Mouse (Mus musculus): ENCODE measurements around the gene Gm11032. TPM values are rescaled to one million over a fixed set of nuclear protein-coding genes. Genes with fewer than 3 reads are reported as not detected.

Gene Gm11032
- polyA plus RNA-seq, 1 experiment, result not detected

DNA sequence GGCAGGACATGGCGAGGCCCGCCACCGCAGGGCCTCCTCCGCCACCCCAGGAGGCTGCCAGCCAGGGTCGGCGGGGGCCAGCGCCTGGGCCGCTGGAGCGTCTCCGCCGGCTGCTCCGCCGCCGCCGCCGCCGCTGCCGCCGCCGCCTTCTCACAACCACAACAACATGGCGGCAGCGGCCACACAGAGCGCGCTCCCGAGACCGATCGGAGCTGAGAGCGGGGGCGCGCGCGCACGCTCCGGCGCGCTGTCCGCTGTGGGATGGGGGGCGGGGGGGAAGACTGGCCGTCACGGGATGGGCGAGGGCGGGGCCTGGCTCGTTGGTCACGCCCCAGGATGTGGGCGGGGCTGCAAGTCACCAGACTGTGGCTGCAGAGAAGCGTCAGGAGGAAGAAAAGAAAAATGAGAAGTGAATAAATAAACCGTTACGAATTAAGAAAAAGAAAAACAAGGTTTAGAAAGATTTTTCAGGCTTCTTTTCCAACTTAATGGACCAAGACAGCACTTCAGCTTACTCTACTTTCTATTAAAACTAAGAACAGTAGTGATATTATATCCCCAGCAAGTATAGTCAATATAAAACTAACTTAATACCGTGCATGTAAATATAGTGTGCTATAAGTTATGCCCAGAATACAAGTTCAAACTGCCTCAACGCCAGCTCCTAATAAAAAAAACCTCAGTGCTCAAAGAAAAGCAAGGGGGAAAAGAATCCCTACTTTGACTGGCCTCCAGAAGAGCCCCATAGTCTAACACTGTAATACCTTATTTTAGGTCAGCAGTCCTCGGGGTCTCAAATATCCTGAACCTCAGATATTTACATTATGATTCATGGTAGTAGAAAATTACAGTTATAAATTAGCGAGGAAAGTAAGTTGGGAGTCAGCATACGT is 25.0 kb upstream of the Gm11032 start, which contains the start of gene Mtmr3:
Mtmr3 (minus strand) TSS at position 256 of the 893 bp plus-strand sequence.
- Histone ChIP-seq H3K4me3 (replicated peaks; ENCODE audit: control insufficient read depth, low read depth, low read length) (peak within 1 kb of the TSS; percentile 71), H3K27ac (ENCODE audit: control insufficient read depth, insufficient read depth, low read depth, low read length, poor library complexity) (peak within 1 kb of the TSS; percentile 97), H3K4me1 (ENCODE audit: control insufficient read depth, insufficient read depth, low read length) (peaks cover 1% of the 10 kb centered on the region; the same call in 1 of the 2 replicates)
- no peak for TF ChIP-seq CTCF (IDR thresholded peaks at IDR 0.05; ENCODE audit: control insufficient read depth, insufficient read depth, low read length)
- TF ChIP-seq POLR2A (IDR thresholded peaks at IDR 0.05; ENCODE audit: borderline replicate concordance, control insufficient read depth, low read depth, low read length), result peak; percentile 42; the same call in 1 of the 2 replicates
- WGBS, result 2% methylated on average over 53 of the region's 53 CpGs

DNA sequence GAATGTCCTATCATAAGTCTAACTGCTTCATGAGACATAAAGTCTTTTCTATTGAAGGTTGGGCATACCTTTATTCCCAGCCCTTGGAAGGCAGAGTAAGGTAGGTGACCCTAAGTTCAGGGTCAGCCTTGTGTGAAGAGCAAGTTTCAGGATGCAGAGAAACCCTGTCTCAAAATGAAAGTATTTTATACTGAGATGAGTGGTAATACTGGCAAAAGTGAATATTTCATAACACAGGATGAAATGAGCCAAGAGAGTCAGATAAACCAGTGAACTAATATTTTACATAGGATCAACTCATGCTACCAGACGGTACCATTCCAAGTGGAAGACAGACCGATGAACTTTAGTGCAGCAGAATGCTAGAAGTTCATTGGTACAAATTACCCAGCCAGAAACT is 21.5 kb upstream of the Gm11032 start:
- H3K4me3 ChIP-seq (replicated peaks; ENCODE audit: control insufficient read depth, low read depth, low read length), result no peak overlapping the region
- TF ChIP-seq POLR2A (IDR thresholded peaks at IDR 0.05; ENCODE audit: borderline replicate concordance, control insufficient read depth, low read depth, low read length) (no peak), CTCF (IDR thresholded peaks at IDR 0.05; ENCODE audit: control insufficient read depth, insufficient read depth, low read length) (no peak)
- H3K27ac ChIP-seq (ENCODE audit: control insufficient read depth, insufficient read depth, low read depth, low read length, poor library complexity), result no peak overlapping the region
- peaks cover 1% of the 10 kb centered on the region; the same call in 1 of the 2 replicates for H3K4me1 ChIP-seq (ENCODE audit: control insufficient read depth, insufficient read depth, low read length)
- WGBS, result 43% methylated on average over 2 of the region's 2 CpGs

DNA sequence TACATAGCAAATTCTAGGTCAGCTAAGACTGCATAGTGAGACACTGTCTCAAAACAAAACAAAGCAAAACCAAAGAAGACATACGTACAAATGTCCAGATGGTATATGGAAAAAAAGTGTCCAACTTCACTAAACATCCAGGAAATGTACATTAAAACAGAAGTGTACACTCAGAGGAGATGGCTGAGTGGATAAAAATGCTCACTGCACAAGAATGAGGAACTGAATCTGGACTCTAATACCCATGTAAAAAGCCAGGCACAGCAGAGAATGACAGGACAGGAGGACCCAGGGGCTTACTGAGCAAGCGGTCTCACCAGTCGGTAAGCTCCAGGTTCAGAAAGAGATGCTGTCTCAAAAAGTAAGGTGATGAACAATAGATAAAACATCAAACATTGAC is 20.0 kb upstream of the Gm11032 start:
- peak overlapping the region; percentile 32; the same call in 1 of the 2 replicates for H3K27ac ChIP-seq (ENCODE audit: control insufficient read depth, insufficient read depth, low read depth, low read length, poor library complexity)
- TF ChIP-seq CTCF (IDR thresholded peaks at IDR 0.05; ENCODE audit: control insufficient read depth, insufficient read depth, low read length) (no peak), POLR2A (IDR thresholded peaks at IDR 0.05; ENCODE audit: borderline replicate concordance, control insufficient read depth, low read depth, low read length) (no peak)
- 22% methylated on average over 3 of the region's 3 CpGs for WGBS
- H3K4me3 ChIP-seq (replicated peaks; ENCODE audit: control insufficient read depth, low read depth, low read length), result no peak overlapping the region
- H3K4me1 ChIP-seq (ENCODE audit: control insufficient read depth, insufficient read depth, low read length), result peaks cover 1% of the 10 kb centered on the region; the same call in 1 of the 2 replicates

DNA sequence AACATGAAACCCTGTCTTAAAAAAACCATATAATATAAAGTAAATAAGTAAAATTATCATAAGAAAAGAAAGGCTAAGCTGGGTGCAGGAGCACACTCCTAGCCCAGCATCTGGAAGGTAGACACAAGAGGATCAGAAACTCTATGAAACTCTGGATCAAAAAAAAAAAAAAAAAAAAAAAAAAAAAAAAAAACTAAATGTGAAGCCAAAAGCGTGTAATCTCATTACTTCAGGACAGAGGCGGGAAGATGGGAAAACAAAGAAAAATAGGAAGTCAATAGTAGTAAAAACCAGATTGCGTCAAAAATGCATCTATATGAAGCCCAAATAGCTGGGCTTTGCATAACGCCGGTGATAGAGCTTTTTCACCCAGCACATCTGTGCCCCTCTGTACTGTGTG is 18.0 kb upstream of the Gm11032 start:
- WGBS, result 57% methylated on average over 5 of the region's 5 CpGs
- Histone ChIP-seq H3K4me3 (replicated peaks; ENCODE audit: control insufficient read depth, low read depth, low read length) (no peak overlapping the region), H3K4me1 (ENCODE audit: control insufficient read depth, insufficient read depth, low read length) (peaks cover 1% of the 10 kb centered on the region; the same call in 1 of the 2 replicates), H3K27ac (ENCODE audit: control insufficient read depth, insufficient read depth, low read depth, low read length, poor library complexity) (no peak overlapping the region)
- TF ChIP-seq CTCF (IDR thresholded peaks at IDR 0.05; ENCODE audit: control insufficient read depth, insufficient read depth, low read length), result no peak
- TF ChIP-seq POLR2A (IDR thresholded peaks at IDR 0.05; ENCODE audit: borderline replicate concordance, control insufficient read depth, low read depth, low read length), result no peak

DNA sequence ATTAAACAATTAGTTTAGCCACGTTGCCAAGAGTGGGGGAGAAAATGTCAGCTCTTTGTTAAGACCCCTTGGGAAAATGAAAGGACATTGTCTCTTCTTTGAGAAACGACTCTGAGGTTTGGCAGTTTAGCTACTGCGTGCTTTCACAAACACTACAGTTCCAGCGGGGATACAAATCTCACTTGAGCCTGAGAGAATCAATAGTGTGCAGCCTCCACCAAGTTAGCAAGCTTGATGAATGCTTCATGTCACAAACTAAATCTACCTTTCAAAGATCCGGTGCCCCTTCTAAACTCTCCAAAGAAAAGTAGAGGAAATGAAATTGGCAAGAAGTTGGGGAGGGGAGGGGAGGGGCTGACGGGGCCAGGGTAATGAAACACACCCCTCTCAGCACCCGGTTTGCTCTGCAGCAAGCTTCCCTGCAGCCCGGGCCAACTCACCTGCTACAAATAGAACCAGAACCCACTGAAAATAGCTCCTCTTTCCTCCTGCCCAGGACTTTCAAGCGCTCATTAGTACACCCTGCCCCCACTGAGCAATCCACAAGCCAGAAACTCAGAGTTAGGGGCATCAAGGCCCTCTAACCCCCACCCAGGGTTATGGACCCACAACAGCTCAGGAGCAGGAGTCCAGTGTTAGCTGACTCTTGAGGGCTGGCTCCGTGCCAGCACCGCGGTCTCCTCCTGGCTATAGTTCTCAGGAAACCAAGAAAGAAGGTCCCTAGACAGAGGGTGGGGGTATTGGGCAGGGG is 17.0 kb upstream of the Gm11032 start:
- Histone ChIP-seq H3K27ac (ENCODE audit: control insufficient read depth, insufficient read depth, low read depth, low read length, poor library complexity) (no peak overlapping the region), H3K4me1 (ENCODE audit: control insufficient read depth, insufficient read depth, low read length) (peaks cover 1% of the 10 kb centered on the region; the same call in 1 of the 2 replicates), H3K4me3 (replicated peaks; ENCODE audit: control insufficient read depth, low read depth, low read length) (no peak overlapping the region)
- TF ChIP-seq POLR2A (IDR thresholded peaks at IDR 0.05; ENCODE audit: borderline replicate concordance, control insufficient read depth, low read depth, low read length) (no peak), CTCF (IDR thresholded peaks at IDR 0.05; ENCODE audit: control insufficient read depth, insufficient read depth, low read length) (no peak)
- WGBS, result 2% methylated on average over 12 of the region's 12 CpGs

DNA sequence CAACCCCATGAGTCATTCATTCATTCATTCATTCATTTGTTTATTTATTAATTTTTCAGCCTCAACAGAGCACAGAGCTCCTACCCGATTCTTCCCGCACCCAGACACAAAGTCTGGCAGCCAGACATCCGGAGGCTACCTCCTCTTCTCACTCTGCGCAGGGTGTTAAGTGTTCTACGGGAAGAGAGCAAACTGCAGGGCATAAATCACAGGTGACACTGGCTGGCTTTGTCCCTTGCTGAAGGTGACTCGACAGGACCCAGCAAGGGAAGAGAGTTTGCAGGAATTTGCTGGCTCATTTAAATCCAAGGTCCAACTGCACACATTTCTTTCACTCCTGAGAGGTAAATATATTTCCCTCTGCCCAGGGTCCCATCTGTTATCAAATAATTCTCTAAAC is 15.4 kb upstream of the Gm11032 start:
- TF ChIP-seq POLR2A (IDR thresholded peaks at IDR 0.05; ENCODE audit: borderline replicate concordance, control insufficient read depth, low read depth, low read length), result no peak
- no peak for TF ChIP-seq CTCF (IDR thresholded peaks at IDR 0.05; ENCODE audit: control insufficient read depth, insufficient read depth, low read length)
- WGBS, result 25% methylated on average over 6 of the region's 6 CpGs
- H3K27ac ChIP-seq (ENCODE audit: control insufficient read depth, insufficient read depth, low read depth, low read length, poor library complexity), result no peak overlapping the region
- H3K4me1 ChIP-seq (ENCODE audit: control insufficient read depth, insufficient read depth, low read length), result peaks cover 1% of the 10 kb centered on the region; the same call in 1 of the 2 replicates
- no peak overlapping the region for H3K4me3 ChIP-seq (replicated peaks; ENCODE audit: control insufficient read depth, low read depth, low read length)

DNA sequence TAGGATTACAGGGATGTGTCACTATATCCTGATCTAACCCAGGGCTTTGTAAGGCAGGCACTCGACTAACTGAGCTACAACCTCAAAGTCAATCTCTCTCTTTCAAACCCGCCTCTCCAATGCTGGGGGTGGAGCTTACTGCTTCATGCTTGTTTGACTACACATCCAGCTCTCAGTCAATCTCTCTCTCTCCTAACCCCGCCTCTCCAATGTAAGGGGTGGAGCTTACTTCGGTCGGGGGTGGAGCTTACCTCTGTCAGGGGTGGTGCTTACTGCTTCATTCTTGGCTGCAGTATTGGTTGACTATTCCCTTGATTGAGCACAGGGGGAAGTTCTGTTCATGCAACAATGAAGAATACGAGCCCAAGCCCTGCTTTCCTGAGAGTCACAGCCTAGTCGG is 14.5 kb upstream of the Gm11032 start:
- 27% methylated on average over 7 of the region's 7 CpGs for WGBS
- Histone ChIP-seq H3K27ac (ENCODE audit: control insufficient read depth, insufficient read depth, low read depth, low read length, poor library complexity) (no peak overlapping the region), H3K4me3 (replicated peaks; ENCODE audit: control insufficient read depth, low read depth, low read length) (no peak overlapping the region), H3K4me1 (ENCODE audit: control insufficient read depth, insufficient read depth, low read length) (peaks cover 1% of the 10 kb centered on the region; the same call in 1 of the 2 replicates)
- TF ChIP-seq POLR2A (IDR thresholded peaks at IDR 0.05; ENCODE audit: borderline replicate concordance, control insufficient read depth, low read depth, low read length), result no peak
- TF ChIP-seq CTCF (IDR thresholded peaks at IDR 0.05; ENCODE audit: control insufficient read depth, insufficient read depth, low read length), result no peak

DNA sequence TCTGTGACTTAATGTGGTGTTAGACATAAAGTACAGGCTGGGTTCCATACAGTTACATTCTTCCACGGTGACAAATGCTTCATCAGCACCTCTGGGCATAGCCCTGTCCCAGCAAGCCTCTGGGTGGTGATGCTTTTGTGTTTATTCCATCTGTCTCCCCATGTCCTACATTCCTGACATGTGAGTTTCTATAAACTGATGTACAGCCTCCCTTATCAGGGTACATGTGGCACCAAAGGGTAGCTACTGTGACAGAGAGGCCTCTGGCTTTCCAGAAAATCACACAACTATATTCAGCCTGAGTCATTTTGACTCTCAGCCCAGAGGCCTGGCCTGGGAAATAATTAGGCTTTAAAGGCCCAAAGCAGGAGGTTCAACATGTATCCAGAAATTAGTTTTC is 13.3 kb upstream of the Gm11032 start:
- 84% methylated on average over 1 of the region's 1 CpGs for WGBS
- no peak overlapping the region for H3K4me3 ChIP-seq (replicated peaks; ENCODE audit: control insufficient read depth, low read depth, low read length)
- H3K4me1 ChIP-seq (ENCODE audit: control insufficient read depth, insufficient read depth, low read length), result peaks cover 1% of the 10 kb centered on the region; the same call in 1 of the 2 replicates
- no peak for TF ChIP-seq CTCF (IDR thresholded peaks at IDR 0.05; ENCODE audit: control insufficient read depth, insufficient read depth, low read length)
- TF ChIP-seq POLR2A (IDR thresholded peaks at IDR 0.05; ENCODE audit: borderline replicate concordance, control insufficient read depth, low read depth, low read length), result no peak
- no peak overlapping the region for H3K27ac ChIP-seq (ENCODE audit: control insufficient read depth, insufficient read depth, low read depth, low read length, poor library complexity)
